Mouse (Mus musculus): Measurements from ENCODE around the gene Prss50.

DNA sequence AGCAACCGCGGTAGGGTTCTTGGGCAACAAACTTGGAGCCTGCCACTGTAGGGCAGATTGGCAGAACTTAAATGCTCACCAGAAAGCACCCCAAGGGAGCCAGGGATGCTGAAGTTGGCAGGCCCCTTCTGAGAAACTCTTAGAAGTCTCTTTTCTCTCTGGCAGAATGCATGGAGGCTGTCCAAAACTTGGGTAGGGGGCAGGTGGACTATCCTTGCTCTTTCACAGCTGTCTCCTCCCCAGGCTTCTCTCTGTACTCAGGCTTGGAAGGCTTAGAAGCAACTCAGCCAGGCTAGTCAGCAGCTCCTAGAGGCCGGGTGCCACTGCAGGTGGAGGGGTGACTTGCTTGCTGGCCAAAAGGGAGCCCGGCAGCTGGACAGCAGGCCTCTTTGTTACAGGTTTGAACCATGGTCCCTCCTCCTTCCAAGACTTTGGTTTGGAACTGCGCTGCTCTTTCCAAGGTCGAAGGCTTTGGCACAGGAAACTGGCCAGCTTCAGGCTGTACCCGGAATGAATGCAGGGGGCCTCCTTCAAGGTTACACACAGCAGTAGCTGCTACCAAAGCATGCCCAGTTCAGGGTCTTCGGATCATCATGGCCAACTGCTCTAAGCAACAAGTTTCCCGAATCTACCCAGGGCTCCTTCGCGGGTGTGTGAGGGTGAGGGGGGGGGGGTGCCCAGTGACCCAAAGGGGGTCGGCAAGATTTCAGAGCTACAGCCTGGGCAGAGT lies 21.6 kb downstream of the Prss50 start, which contains the start of gene Als2cl:
- TF ChIP-seq CTCF (IDR thresholded peaks at IDR 0.05; ENCODE audit: low read depth, low read length): no peak
- no peak for TF ChIP-seq POLR2A (IDR thresholded peaks at IDR 0.05; ENCODE audit: extremely low read depth, insufficient read depth, low read length)
